Mouse (Mus musculus): ENCODE data around the gene Vmn1r237. TPM values are rescaled to one million over a fixed set of nuclear protein-coding genes. Genes with fewer than 3 reads are reported as not detected.

The Vmn1r237 gene
- total RNA-seq (2021), result not detected

DNA sequence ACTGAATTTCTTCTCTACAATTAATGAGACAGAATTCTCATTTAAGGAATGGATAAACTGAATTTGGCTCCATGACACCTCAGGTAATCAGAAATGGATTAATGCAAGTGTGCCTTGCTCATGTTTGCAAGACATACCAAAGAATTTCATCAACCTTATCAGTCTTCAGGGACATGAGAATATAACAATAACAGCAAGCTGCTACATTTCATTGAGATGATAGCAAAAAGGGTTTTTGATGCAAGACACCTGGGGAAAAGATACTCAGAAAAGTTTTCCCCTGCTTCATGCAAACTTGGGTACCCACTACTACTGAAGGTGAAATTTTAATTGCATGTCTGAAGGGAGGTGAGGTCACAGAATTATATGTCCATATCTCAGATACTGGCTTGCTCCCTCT is at the start of gene Vmn1r237:
Gene Vmn1r237, plus strand, starts transcription at position 301 of the 400 bp plus-strand sequence.
- intact Hi-C loops (cut with DNase I), result no loop called here
- no peak for DNase-seq (ENCODE audit: low spot score)

DNA sequence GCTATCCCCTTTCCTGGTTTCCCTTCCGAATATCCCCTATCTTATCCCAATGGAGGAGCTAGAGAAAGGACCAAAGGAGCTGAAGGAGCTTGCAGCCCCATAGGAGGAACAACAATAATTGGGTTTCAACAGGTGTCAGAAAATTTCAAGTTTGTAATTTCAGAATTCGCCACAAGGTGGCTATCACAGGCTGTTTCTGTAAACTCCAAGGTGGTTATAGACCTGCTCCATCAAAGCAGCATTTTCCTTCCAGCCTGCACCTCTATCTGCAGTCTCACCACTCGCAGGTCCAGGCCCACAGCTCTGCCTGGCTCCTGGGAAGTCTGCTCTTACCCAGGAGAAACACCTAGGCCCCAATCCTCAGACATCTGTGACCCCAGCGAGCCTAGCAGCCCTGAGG is 39.6 kb upstream of the Vmn1r237 start:
- no peak for DNase-seq (ENCODE audit: low spot score)
- intact Hi-C loops (cut with DNase I), result loop anchor here (1.0 to 2.0 kb wide), 2 partner anchors 150 to 243 kb away; no protein-coding TSS in a partner anchor

DNA sequence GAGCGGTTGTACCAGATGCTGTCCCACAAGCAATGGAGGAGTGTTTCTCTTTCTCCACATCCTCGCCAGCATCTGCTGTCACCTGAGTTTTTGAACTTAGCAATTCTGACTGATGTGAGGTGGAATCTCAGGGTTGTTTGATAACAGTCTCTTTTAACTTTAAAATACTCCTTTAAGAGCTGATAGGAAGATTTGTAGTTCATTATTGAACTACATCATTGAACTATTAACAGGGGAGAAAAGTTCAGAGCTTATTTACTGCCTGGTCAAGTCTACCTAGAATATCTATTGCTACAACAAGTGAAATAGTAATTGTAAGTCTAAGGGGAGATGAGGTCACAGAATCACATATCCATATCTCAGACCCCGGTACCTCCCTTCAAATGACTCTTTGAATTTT is 29.0 kb upstream of the Vmn1r237 start, which contains the start of gene Vmn1r236:
Gene Vmn1r236, plus strand, starts transcription at position 301 of the 400 bp plus-strand sequence.
- intact Hi-C loops (cut with DNase I), result no loop called here
- DNase-seq (ENCODE audit: low spot score), result no peak

DNA sequence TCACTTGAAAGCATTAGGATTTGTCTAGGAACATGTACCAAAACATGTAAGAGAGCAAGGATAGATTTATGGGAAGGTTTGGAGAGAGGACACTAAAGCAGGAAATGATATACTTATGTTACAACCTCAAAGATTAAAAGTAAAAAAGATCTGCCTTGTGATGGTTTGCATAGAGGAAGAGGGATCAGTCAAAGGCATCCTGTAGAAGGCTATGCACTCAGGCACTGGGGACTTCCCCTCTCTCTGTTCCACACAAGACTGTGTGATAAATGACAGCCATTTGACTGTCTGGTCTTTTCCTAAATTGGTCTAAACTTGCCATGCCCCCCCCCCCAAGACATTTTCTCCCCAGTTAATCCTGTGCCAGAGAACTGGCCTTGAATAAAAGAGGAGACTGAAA is 27.3 kb upstream of the Vmn1r237 start:
- intact Hi-C loops (cut with DNase I), result no loop called here
- no peak for DNase-seq (ENCODE audit: low spot score)

DNA sequence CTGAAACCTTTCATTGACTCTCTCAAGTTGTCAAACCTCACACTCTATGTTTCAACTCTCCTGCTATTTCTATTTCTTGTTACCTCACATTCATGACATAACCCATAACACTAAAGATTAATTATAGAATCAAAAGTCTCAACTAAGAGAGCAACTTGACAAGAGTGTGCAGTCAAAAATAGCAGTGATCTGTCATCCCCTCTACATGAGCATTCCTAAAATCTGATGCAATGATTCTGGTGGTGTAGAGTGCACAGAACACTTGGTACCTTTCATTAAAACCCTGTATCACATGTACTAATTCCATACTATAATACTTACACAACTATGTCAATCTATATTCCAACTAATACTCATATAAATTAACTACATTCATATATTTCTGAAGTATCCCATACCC is 22.0 kb upstream of the Vmn1r237 start:
- intact Hi-C loops (cut with DNase I), result no loop called here
- no peak for DNase-seq (ENCODE audit: low spot score)

Small RNAs within 50 kb of the gene (microRNA-seq; reads per million reads assigned to microRNA genes)
- gene Gm26384, result not detected

Other genes with a start within 250 kb of the Vmn1r237 start
- not detected for gene Vmn1r234, start 85.8 kb upstream of the Vmn1r237 start, total RNA-seq (2021)
- gene Vmn1r235, start 55.5 kb upstream of the Vmn1r237 start, total RNA-seq (2021), result not detected
- gene Vmn1r236, start 28.9 kb upstream of the Vmn1r237 start, total RNA-seq (2021), result not detected
- under 1 TPM; 0.75 to 0.78 TPM for gene Zfp677, start 71.9 kb downstream of the Vmn1r237 start, total RNA-seq (2021)
- gene Zfp54, start 111.4 kb downstream of the Vmn1r237 start, total RNA-seq (2021), result 1 to 10 TPM; 1.2 TPM
- 1 to 10 TPM; 5.3 to 6.5 TPM for gene Zfp51, start 138.5 kb downstream of the Vmn1r237 start, total RNA-seq (2021)
- 1 to 10 TPM; 2.3 to 2.4 TPM for gene Zfp53, start 177.1 kb downstream of the Vmn1r237 start, total RNA-seq (2021)
- 1 to 10 TPM; 4.6 to 4.7 TPM for gene Zfp52, start 223.7 kb downstream of the Vmn1r237 start, total RNA-seq (2021)

All from heart, postnatal 25 days (tissue).